Mouse (Mus musculus): ENCODE measurements around the gene Defb43. TPM values are rescaled to one million over a fixed set of nuclear protein-coding genes. Genes with fewer than 3 reads are reported as not detected.
A peak's percentile ranks its signal among the peaks of the same experiment; 100 is the strongest.

The Defb43 gene
- polyA plus RNA-seq (2014; fragmentation: Nextera tagmentation; extraction: Ambion mirVana), result not detected in 2 replicates

- no peaks in the 10 kb centered on the region for H3K36me3 ChIP-seq (ENCODE audit: control insufficient read depth, insufficient read depth, low read length)
- 97% methylated on average over 5 of the region's 5 CpGs for WGBS
- no peaks in the 10 kb centered on the region for H3K9me3 ChIP-seq (ENCODE audit: control insufficient read depth, low read length)
- no peak within 1 kb of the TSS for H3K9ac ChIP-seq (ENCODE audit: low read depth, low read length)
- no peak within 1 kb of the TSS for H3K4me2 ChIP-seq (replicated peaks; ENCODE audit: low read depth, low read length)
- H3K27ac ChIP-seq (ENCODE audit: low read depth, low read length), result no peak within 1 kb of the TSS
- ATAC-seq (ENCODE audit: low FRiP score, low TSS enrichment), result no peak
- H3K4me1 ChIP-seq (ENCODE audit: control insufficient read depth, insufficient read depth, low read length), result no peaks in the 10 kb centered on the region
- no peaks in the 10 kb centered on the region for H3K27me3 ChIP-seq (ENCODE audit: control insufficient read depth, insufficient read depth, low read length)
- no peak within 1 kb of the TSS for H3K4me3 ChIP-seq (ENCODE audit: low read length)
These were observed at the start of gene Defb43 for GRCm38 (mm10) chr14:63011471-63011870. Gene Defb43, plus strand, starts transcription at chr14:63011771.

DNA sequence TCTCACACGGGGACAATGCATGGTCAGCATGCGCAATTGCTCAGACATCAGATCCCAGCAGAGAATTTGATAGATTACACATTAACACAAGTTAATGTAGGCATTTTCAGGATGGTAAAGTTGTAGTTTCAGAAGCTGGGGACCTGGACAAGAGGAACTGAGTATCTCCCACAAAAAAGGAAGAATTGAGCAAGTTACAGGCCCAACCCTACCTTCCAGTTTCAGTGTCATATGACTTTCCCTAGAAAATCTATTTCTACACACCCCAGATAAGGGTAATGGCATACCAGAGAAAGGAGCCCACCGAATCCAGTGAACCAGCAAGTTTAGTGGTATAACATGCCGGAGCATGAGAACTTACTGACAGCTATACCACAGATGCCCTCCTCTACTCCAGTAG lies 47.9 kb upstream of the Defb43 start:
- Histone ChIP-seq H3K4me1 (ENCODE audit: control insufficient read depth, insufficient read depth, low read length) (peaks cover 8% of the 10 kb centered on the region; the same call in 1 of the 2 replicates), H3K36me3 (ENCODE audit: control insufficient read depth, insufficient read depth, low read length) (no peaks in the 10 kb centered on the region), H3K9ac (ENCODE audit: low read depth, low read length) (no peak overlapping the region), H3K27me3 (ENCODE audit: control insufficient read depth, insufficient read depth, low read length) (no peaks in the 10 kb centered on the region), H3K27ac (ENCODE audit: low read depth, low read length) (no peak overlapping the region), H3K4me3 (ENCODE audit: low read length) (no peak overlapping the region), H3K4me2 (replicated peaks; ENCODE audit: low read depth, low read length) (no peak overlapping the region), H3K9me3 (ENCODE audit: control insufficient read depth, low read length) (no peaks in the 10 kb centered on the region)
- ATAC-seq (ENCODE audit: low FRiP score, low TSS enrichment), result no peak
- WGBS, result 80% methylated on average over 4 of the region's 4 CpGs

- Histone ChIP-seq H3K9me3 (ENCODE audit: control insufficient read depth, low read length) (no peaks in the 10 kb centered on the region), H3K27ac (ENCODE audit: low read depth, low read length) (no peak overlapping the region), H3K4me1 (ENCODE audit: control insufficient read depth, insufficient read depth, low read length) (peaks cover 8% of the 10 kb centered on the region; the same call in 1 of the 2 replicates), H3K27me3 (ENCODE audit: control insufficient read depth, insufficient read depth, low read length) (no peaks in the 10 kb centered on the region), H3K4me2 (replicated peaks; ENCODE audit: low read depth, low read length) (0 out of 2 replicates have a peak overlapping the region, but pooled peaks have one; percentile 56), H3K4me3 (ENCODE audit: low read length) (no peak overlapping the region), H3K36me3 (ENCODE audit: control insufficient read depth, insufficient read depth, low read length) (no peaks in the 10 kb centered on the region), H3K9ac (ENCODE audit: low read depth, low read length) (no peak overlapping the region)
- ATAC-seq (ENCODE audit: low FRiP score, low TSS enrichment), result no peak
- WGBS, result 83% methylated on average over 5 of the region's 5 CpGs
These were observed 46.2 kb upstream of the Defb43 start for GRCm38 (mm10) chr14:62965342-62965741.

GRCm38 (mm10) chr14:62965811-62966520 lies 45.6 kb upstream of the Defb43 start:
- Histone ChIP-seq H3K9ac (ENCODE audit: low read depth, low read length) (peak overlapping the region; percentile 47; the same call in 1 of the 2 replicates), H3K36me3 (ENCODE audit: control insufficient read depth, insufficient read depth, low read length) (no peaks in the 10 kb centered on the region), H3K4me3 (ENCODE audit: low read length) (peak overlapping the region; percentile 28), H3K4me1 (ENCODE audit: control insufficient read depth, insufficient read depth, low read length) (peaks cover 8% of the 10 kb centered on the region; the same call in 1 of the 2 replicates), H3K27ac (ENCODE audit: low read depth, low read length) (peak overlapping the region; percentile 59; the same call in 1 of the 2 replicates), H3K4me2 (replicated peaks; ENCODE audit: low read depth, low read length) (peak overlapping the region; percentile 56), H3K9me3 (ENCODE audit: control insufficient read depth, low read length) (no peaks in the 10 kb centered on the region), H3K27me3 (ENCODE audit: control insufficient read depth, insufficient read depth, low read length) (no peaks in the 10 kb centered on the region)
- ATAC-seq (ENCODE audit: low FRiP score, low TSS enrichment), result peak; percentile 78
- 17% methylated on average over 15 of the region's 15 CpGs for WGBS

GRCm38 (mm10) chr14:62975046-62975445 lies 36.5 kb upstream of the Defb43 start:
- no peak overlapping the region for H3K4me2 ChIP-seq (replicated peaks; ENCODE audit: low read depth, low read length)
- H3K4me3 ChIP-seq (ENCODE audit: low read length), result no peak overlapping the region
- no peaks in the 10 kb centered on the region for H3K4me1 ChIP-seq (ENCODE audit: control insufficient read depth, insufficient read depth, low read length)
- WGBS, result 10% methylated on average over 5 of the region's 5 CpGs
- no peaks in the 10 kb centered on the region for H3K9me3 ChIP-seq (ENCODE audit: control insufficient read depth, low read length)
- no peak overlapping the region for H3K27ac ChIP-seq (ENCODE audit: low read depth, low read length)
- ATAC-seq (ENCODE audit: low FRiP score, low TSS enrichment), result no peak
- no peaks in the 10 kb centered on the region for H3K36me3 ChIP-seq (ENCODE audit: control insufficient read depth, insufficient read depth, low read length)
- H3K9ac ChIP-seq (ENCODE audit: low read depth, low read length), result no peak overlapping the region
- H3K27me3 ChIP-seq (ENCODE audit: control insufficient read depth, insufficient read depth, low read length), result no peaks in the 10 kb centered on the region

DNA sequence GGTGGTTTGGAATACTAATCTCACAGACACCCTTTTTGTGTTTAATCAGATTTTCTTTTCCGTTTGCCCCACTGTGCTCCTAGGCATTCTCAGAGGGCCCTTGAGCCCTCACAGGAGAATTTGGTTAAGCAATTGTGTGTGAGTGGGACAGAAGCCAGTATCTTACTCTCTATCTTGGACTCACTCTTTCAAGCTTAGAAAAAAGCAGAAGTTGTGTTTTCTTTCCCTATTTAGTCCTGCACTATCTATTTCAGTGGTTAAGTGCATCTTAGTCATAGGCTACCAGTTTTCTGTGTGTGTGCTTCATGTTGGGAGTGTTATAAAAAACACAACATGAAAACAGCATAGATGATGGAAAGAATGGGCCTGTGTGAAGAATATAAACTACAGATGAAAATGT lies 31.8 kb upstream of the Defb43 start:
- Histone ChIP-seq H3K4me1 (ENCODE audit: control insufficient read depth, insufficient read depth, low read length) (no peaks in the 10 kb centered on the region), H3K36me3 (ENCODE audit: control insufficient read depth, insufficient read depth, low read length) (no peaks in the 10 kb centered on the region)

DNA sequence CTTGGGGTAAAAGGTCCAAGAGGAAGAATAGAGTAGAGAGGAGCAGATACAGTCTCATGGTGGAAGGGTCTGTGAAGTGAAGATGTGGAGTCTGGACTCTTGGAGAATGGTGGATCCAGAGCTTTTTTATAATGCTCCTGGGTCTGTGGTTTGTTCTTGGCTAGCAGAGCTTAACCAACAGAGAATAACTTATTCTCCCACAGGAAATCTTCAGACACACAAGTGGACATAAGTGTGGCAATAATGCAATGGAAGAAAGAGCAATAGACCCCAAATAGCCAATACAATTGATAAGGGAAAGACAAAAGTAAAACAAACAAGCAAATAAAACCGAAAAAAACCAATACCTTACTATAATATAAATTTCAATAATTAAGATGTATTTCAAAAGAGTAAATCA lies 27.2 kb upstream of the Defb43 start, which contains the start of gene Defb48:
TSS of gene Defb48 (minus strand) at position 101 of the 400 bp plus-strand sequence.
- no peaks in the 10 kb centered on the region for H3K27me3 ChIP-seq (ENCODE audit: control insufficient read depth, insufficient read depth, low read length)
- H3K4me2 ChIP-seq (replicated peaks; ENCODE audit: low read depth, low read length), result no peak within 1 kb of the TSS
- H3K9me3 ChIP-seq (ENCODE audit: control insufficient read depth, low read length), result no peaks in the 10 kb centered on the region
- no peak within 1 kb of the TSS for H3K9ac ChIP-seq (ENCODE audit: low read depth, low read length)
- no peaks in the 10 kb centered on the region for H3K36me3 ChIP-seq (ENCODE audit: control insufficient read depth, insufficient read depth, low read length)
- no peak within 1 kb of the TSS for H3K27ac ChIP-seq (ENCODE audit: low read depth, low read length)
- no peak within 1 kb of the TSS for H3K4me3 ChIP-seq (ENCODE audit: low read length)
- H3K4me1 ChIP-seq (ENCODE audit: control insufficient read depth, insufficient read depth, low read length), result no peaks in the 10 kb centered on the region
- no peak for ATAC-seq (ENCODE audit: low FRiP score, low TSS enrichment)
- WGBS, result 70% methylated on average over 1 of the region's 1 CpGs

More for the DNA sequence above, 31.8 kb upstream of the Defb43 start:
- Histone ChIP-seq H3K4me3 (ENCODE audit: low read length) (no peak overlapping the region), H3K9ac (ENCODE audit: low read depth, low read length) (no peak overlapping the region), H3K27ac (ENCODE audit: low read depth, low read length) (no peak overlapping the region), H3K4me2 (replicated peaks; ENCODE audit: low read depth, low read length) (no peak overlapping the region), H3K9me3 (ENCODE audit: control insufficient read depth, low read length) (no peaks in the 10 kb centered on the region), H3K27me3 (ENCODE audit: control insufficient read depth, insufficient read depth, low read length) (no peaks in the 10 kb centered on the region)
- no peak for ATAC-seq (ENCODE audit: low FRiP score, low TSS enrichment)
- WGBS, result 88% methylated on average over 1 of the region's 1 CpGs

DNA sequence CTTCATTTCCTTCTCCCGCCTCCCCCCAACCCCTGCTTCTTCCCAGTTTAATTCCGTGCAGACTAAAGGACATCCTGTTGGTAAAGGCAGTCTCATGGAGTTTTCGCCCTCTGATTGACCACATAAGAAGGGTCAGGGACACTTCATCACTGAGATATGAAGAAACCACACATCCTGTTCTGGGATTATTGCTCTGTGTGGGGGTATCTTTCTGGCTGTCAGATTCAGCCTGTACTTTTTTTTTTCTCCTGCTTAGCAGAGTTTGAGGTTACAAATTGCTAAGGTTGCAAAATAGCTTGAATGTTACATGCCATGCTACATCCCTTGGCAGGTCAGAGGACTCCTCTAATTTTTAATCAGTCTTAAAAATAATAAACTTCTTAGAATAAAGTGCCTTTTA lies 20.3 kb upstream of the Defb43 start:
- Histone ChIP-seq H3K36me3 (ENCODE audit: control insufficient read depth, insufficient read depth, low read length) (no peaks in the 10 kb centered on the region), H3K4me3 (ENCODE audit: low read length) (no peak overlapping the region), H3K4me2 (replicated peaks; ENCODE audit: low read depth, low read length) (no peak overlapping the region), H3K4me1 (ENCODE audit: control insufficient read depth, insufficient read depth, low read length) (no peaks in the 10 kb centered on the region), H3K27ac (ENCODE audit: low read depth, low read length) (no peak overlapping the region), H3K9me3 (ENCODE audit: control insufficient read depth, low read length) (no peaks in the 10 kb centered on the region), H3K9ac (ENCODE audit: low read depth, low read length) (no peak overlapping the region), H3K27me3 (ENCODE audit: control insufficient read depth, insufficient read depth, low read length) (no peaks in the 10 kb centered on the region)
- no peak for ATAC-seq (ENCODE audit: low FRiP score, low TSS enrichment)
- 67% methylated on average over 3 of the region's 3 CpGs for WGBS

- Histone ChIP-seq H3K4me3 (ENCODE audit: low read length) (no peak overlapping the region), H3K9ac (ENCODE audit: low read depth, low read length) (no peak overlapping the region), H3K36me3 (ENCODE audit: control insufficient read depth, insufficient read depth, low read length) (no peaks in the 10 kb centered on the region), H3K9me3 (ENCODE audit: control insufficient read depth, low read length) (no peaks in the 10 kb centered on the region), H3K4me1 (ENCODE audit: control insufficient read depth, insufficient read depth, low read length) (no peaks in the 10 kb centered on the region), H3K4me2 (replicated peaks; ENCODE audit: low read depth, low read length) (no peak overlapping the region), H3K27me3 (ENCODE audit: control insufficient read depth, insufficient read depth, low read length) (no peaks in the 10 kb centered on the region), H3K27ac (ENCODE audit: low read depth, low read length) (no peak overlapping the region)
- no peak for ATAC-seq (ENCODE audit: low FRiP score, low TSS enrichment)
- 84% methylated on average over 7 of the region's 7 CpGs for WGBS
These were observed 19.6 kb upstream of the Defb43 start for GRCm38 (mm10) chr14:62991849-62992510.
